Mouse (Mus musculus): ENCODE data around the gene Ccdc38. TPM values are rescaled to one million over a fixed set of nuclear protein-coding genes. Genes with fewer than 3 reads are reported as not detected.
A peak's percentile ranks its signal among the peaks of the same experiment; 100 is the strongest.

Ccdc38 gene
- total and polyA plus RNA-seq, 2 experiments: 0.28 to 0.40 TPM

DNA sequence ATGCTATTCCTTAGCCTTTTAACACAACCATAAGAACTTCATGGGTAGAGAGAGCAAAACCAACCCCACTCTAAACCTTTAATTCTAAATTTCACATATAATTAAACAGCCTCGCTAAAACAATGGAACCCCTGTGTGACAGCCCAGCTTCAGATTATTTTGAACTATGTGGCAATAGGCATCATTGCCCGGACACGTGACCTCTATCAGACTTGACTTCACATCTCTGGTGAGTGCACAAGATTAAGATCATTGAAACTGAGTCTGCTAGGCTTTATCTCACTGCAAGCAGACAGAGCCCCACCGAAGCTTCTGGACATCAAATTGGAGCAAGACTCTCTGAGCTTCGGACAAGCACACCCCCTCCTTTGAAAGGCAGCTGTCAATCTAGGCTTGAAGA is 61.9 kb downstream of the Ccdc38 start:
- 92% methylated on average over 5 of the region's 5 CpGs for WGBS
- no peak for TF ChIP-seq CTCF (IDR thresholded peaks at IDR 0.05; ENCODE audit: low read depth, low read length)
- H3K27me3 ChIP-seq (ENCODE audit: control insufficient read depth, insufficient read depth, low read length): no peaks in the 10 kb centered on the region
- H3K36me3 ChIP-seq (ENCODE audit: control insufficient read depth, insufficient read depth, low read length): no peaks in the 10 kb centered on the region
- DNase-seq (ENCODE audit: extremely low read depth, low read depth, low spot score): no peak
- no peaks in the 10 kb centered on the region for H3K4me1 ChIP-seq (ENCODE audit: control insufficient read depth, insufficient read depth, low read length)
- no peaks in the 10 kb centered on the region for H3K79me2 ChIP-seq (ENCODE audit: control insufficient read depth, insufficient read depth, low read length)
- H3K27ac ChIP-seq (replicated peaks; ENCODE audit: insufficient read depth, low read depth, low read length): no peak overlapping the region
- H3K4me3 ChIP-seq (ENCODE audit: insufficient read depth, low read depth, low read length): no peak overlapping the region
- H3K9ac ChIP-seq (ENCODE audit: low read depth, low read length): no peak overlapping the region

DNA sequence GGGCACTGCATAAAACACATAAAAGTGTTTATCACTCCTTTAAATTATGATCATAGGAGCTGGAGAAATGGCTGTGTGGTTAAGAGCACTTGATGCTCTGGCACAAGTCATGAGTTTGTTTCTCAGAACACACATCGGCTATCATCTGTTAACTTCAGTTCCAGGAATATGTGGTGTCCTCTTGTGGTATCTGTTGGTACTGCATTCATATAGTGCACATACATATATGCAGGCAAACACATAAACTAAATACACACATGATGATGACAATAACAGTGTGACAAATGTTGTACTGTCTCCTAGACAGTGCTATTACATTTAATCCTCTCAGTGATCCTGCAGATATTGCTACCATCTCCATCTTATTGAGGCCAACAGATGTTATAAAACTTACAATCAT is 62.8 kb downstream of the Ccdc38 start:
- TF ChIP-seq CTCF (IDR thresholded peaks at IDR 0.05; ENCODE audit: low read depth, low read length) (no peak), POLR2A (IDR thresholded peaks at IDR 0.05; ENCODE audit: extremely low read depth, insufficient read depth, low read length) (no peak)
- DNase-seq (ENCODE audit: extremely low read depth, low read depth, low spot score): no peak
- no peaks in the 10 kb centered on the region for H3K27me3 ChIP-seq (ENCODE audit: control insufficient read depth, insufficient read depth, low read length)
- no peak overlapping the region for H3K4me3 ChIP-seq (ENCODE audit: insufficient read depth, low read depth, low read length)
- H3K4me1 ChIP-seq (ENCODE audit: control insufficient read depth, insufficient read depth, low read length): no peaks in the 10 kb centered on the region
- 95% methylated on average over 1 of the region's 1 CpGs for WGBS
- H3K27ac ChIP-seq (replicated peaks; ENCODE audit: insufficient read depth, low read depth, low read length): no peak overlapping the region
- H3K9ac ChIP-seq (ENCODE audit: low read depth, low read length): no peak overlapping the region
- H3K36me3 ChIP-seq (ENCODE audit: control insufficient read depth, insufficient read depth, low read length): no peaks in the 10 kb centered on the region
- no peaks in the 10 kb centered on the region for H3K79me2 ChIP-seq (ENCODE audit: control insufficient read depth, insufficient read depth, low read length)

DNA sequence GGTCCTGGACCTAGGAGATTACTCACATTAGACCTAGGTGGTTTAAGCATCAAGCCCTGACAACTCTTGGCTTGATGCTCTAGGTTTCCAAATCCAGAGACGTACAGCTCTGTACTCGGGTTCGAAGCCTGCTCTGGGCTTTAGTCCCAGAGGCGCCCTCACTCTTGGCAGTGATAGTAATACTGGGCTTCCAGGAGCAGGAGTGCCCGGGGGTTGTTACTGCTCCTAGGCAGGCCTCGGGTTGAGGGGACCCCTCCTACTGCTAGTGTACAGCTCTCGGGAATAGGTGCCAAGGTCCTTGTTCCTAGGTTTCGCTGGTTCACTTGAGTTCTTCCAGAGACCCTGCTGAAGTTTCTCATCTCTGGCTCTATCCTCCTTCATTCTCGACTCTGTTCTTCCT is 65.9 kb downstream of the Ccdc38 start:
- 91% methylated on average over 9 of the region's 9 CpGs for WGBS
- no peak for DNase-seq (ENCODE audit: extremely low read depth, low read depth, low spot score)
- TF ChIP-seq CTCF (IDR thresholded peaks at IDR 0.05; ENCODE audit: low read depth, low read length) (no peak), POLR2A (IDR thresholded peaks at IDR 0.05; ENCODE audit: extremely low read depth, insufficient read depth, low read length) (no peak)
- Histone ChIP-seq H3K79me2 (ENCODE audit: control insufficient read depth, insufficient read depth, low read length) (no peaks in the 10 kb centered on the region), H3K4me1 (ENCODE audit: control insufficient read depth, insufficient read depth, low read length) (no peaks in the 10 kb centered on the region), H3K9ac (ENCODE audit: low read depth, low read length) (no peak overlapping the region), H3K4me3 (ENCODE audit: insufficient read depth, low read depth, low read length) (no peak overlapping the region), H3K27ac (replicated peaks; ENCODE audit: insufficient read depth, low read depth, low read length) (no peak overlapping the region), H3K27me3 (ENCODE audit: control insufficient read depth, insufficient read depth, low read length) (no peaks in the 10 kb centered on the region), H3K36me3 (ENCODE audit: control insufficient read depth, insufficient read depth, low read length) (no peaks in the 10 kb centered on the region)

DNA sequence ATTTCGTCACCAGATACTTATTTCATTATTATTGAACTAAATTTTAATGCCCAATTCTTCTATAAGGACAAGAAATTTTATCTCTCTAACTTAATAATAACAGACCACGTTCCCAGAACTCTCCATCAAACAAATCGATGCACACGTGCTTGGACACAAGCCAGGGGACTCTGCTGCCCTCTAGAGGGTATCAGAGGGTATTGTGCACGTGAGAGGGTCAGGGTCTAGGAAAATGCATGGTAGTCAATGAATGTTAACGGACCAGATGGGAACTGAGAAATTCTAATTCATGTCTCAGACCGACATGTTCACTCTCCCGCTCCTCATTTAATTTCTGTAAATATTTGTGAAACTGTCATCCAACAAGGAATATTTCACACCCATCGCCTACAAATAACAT is 67.6 kb downstream of the Ccdc38 start:
- H3K4me3 ChIP-seq (ENCODE audit: insufficient read depth, low read depth, low read length): no peak overlapping the region
- no peaks in the 10 kb centered on the region for H3K36me3 ChIP-seq (ENCODE audit: control insufficient read depth, insufficient read depth, low read length)
- H3K4me1 ChIP-seq (ENCODE audit: control insufficient read depth, insufficient read depth, low read length): no peaks in the 10 kb centered on the region; the same call in 1 of the 2 replicates
- H3K9ac ChIP-seq (ENCODE audit: low read depth, low read length): no peak overlapping the region
- TF ChIP-seq CTCF (IDR thresholded peaks at IDR 0.05; ENCODE audit: low read depth, low read length) (peak; percentile 7; the same call in 1 of the 2 replicates), POLR2A (IDR thresholded peaks at IDR 0.05; ENCODE audit: extremely low read depth, insufficient read depth, low read length) (no peak)
- 70% methylated on average over 9 of the region's 9 CpGs for WGBS
- H3K79me2 ChIP-seq (ENCODE audit: control insufficient read depth, insufficient read depth, low read length): no peaks in the 10 kb centered on the region
- H3K27ac ChIP-seq (replicated peaks; ENCODE audit: insufficient read depth, low read depth, low read length): no peak overlapping the region
- DNase-seq (ENCODE audit: extremely low read depth, low read depth, low spot score): no peak
- no peaks in the 10 kb centered on the region for H3K27me3 ChIP-seq (ENCODE audit: control insufficient read depth, insufficient read depth, low read length)

DNA sequence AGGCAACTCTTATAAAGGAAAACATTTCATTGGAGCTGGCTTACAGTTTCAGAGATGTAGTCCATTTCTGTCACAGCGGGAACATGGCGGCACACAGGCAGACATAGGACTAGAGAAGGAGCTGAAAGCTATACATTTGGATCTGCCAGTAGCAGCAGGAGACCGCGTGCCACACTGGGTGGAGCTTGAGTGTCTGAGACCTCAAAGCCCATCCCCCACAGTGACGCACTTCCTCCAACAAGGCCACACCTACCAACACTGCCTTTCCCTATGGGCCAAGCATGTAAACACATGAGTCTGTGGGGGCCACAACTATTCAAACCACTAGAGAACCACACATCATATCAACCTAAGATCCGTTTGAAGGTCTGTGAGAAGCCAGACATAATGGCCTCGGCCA is 68.8 kb downstream of the Ccdc38 start:
- Histone ChIP-seq H3K27me3 (ENCODE audit: control insufficient read depth, insufficient read depth, low read length) (no peaks in the 10 kb centered on the region), H3K9ac (ENCODE audit: low read depth, low read length) (no peak overlapping the region), H3K36me3 (ENCODE audit: control insufficient read depth, insufficient read depth, low read length) (no peaks in the 10 kb centered on the region), H3K79me2 (ENCODE audit: control insufficient read depth, insufficient read depth, low read length) (no peaks in the 10 kb centered on the region), H3K4me3 (ENCODE audit: insufficient read depth, low read depth, low read length) (no peak overlapping the region), H3K27ac (replicated peaks; ENCODE audit: insufficient read depth, low read depth, low read length) (no peak overlapping the region), H3K4me1 (ENCODE audit: control insufficient read depth, insufficient read depth, low read length) (no peaks in the 10 kb centered on the region; the same call in 1 of the 2 replicates)
- 96% methylated on average over 7 of the region's 7 CpGs for WGBS
- DNase-seq (ENCODE audit: extremely low read depth, low read depth, low spot score): no peak
- TF ChIP-seq POLR2A (IDR thresholded peaks at IDR 0.05; ENCODE audit: extremely low read depth, insufficient read depth, low read length) (no peak), CTCF (IDR thresholded peaks at IDR 0.05; ENCODE audit: low read depth, low read length) (no peak)

DNA sequence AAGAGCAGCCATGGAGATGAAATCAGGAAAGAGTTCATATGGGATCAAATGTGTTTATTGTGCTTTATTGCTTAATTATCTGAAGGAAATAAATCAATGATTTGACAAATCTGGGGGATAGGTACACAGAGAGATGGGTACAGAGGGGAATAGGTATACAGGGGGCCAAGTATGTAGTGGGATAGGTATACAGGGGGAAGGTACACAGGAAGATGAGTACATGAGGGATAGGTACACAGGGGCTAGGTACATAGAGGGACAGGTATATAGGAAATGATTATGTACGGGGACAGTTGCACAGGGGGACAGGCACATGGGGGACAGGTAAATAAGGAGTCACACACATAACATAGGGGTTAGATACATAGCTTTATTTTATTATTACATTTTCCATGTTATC is 70.5 kb downstream of the Ccdc38 start:
- H3K36me3 ChIP-seq (ENCODE audit: control insufficient read depth, insufficient read depth, low read length): no peaks in the 10 kb centered on the region
- no peak overlapping the region for H3K9ac ChIP-seq (ENCODE audit: low read depth, low read length)
- H3K27me3 ChIP-seq (ENCODE audit: control insufficient read depth, insufficient read depth, low read length): no peaks in the 10 kb centered on the region
- no peaks in the 10 kb centered on the region; the same call in 1 of the 2 replicates for H3K4me1 ChIP-seq (ENCODE audit: control insufficient read depth, insufficient read depth, low read length)
- WGBS: 100% methylated on average over 1 of the region's 1 CpGs
- DNase-seq (ENCODE audit: extremely low read depth, low read depth, low spot score): no peak
- H3K4me3 ChIP-seq (ENCODE audit: insufficient read depth, low read depth, low read length): no peak overlapping the region
- no peaks in the 10 kb centered on the region for H3K79me2 ChIP-seq (ENCODE audit: control insufficient read depth, insufficient read depth, low read length)
- no peak overlapping the region for H3K27ac ChIP-seq (replicated peaks; ENCODE audit: insufficient read depth, low read depth, low read length)
- TF ChIP-seq POLR2A (IDR thresholded peaks at IDR 0.05; ENCODE audit: extremely low read depth, insufficient read depth, low read length): no peak
- no peak for TF ChIP-seq CTCF (IDR thresholded peaks at IDR 0.05; ENCODE audit: low read depth, low read length)
